Mouse (Mus musculus) stomach, postnatal 0 days (tissue): Measurements from ENCODE around the gene Six2.

Experiments used
- CTCF ChIP-seq: IDR thresholded peaks from 2 replicates; pipeline ENCODE4 v1.5.1; 2016; ENCODE audit warnings: antibody characterized with exemption, low read depth, mild to moderate bottlenecking, moderate library complexity
- EP300 ChIP-seq: optimal IDR thresholded peaks from 2 replicates; pipeline ENCODE3; 2016; ENCODE audit warnings: antibody characterized with exemption

GRCm38 (mm10) chr17:85731329-85731728 lies 43.3 kb upstream of the Six2 start:
- TF ChIP-seq CTCF (no peak), EP300 (no peak)
